Mouse (Mus musculus) heart, postnatal 0 days (tissue): ENCODE results near the gene Themis2.

Source experiments
- CTCF ChIP-seq: IDR thresholded peaks from 2 replicates; pipeline ENCODE4 v1.5.1; 2016; ENCODE audit warnings: antibody characterized with exemption, control low read depth, low read depth
- EP300 ChIP-seq: IDR thresholded peaks from 2 replicates; pipeline ENCODE4 v1.6.1; 2016; ENCODE audit warnings: antibody characterized with exemption, low read depth

DNA sequence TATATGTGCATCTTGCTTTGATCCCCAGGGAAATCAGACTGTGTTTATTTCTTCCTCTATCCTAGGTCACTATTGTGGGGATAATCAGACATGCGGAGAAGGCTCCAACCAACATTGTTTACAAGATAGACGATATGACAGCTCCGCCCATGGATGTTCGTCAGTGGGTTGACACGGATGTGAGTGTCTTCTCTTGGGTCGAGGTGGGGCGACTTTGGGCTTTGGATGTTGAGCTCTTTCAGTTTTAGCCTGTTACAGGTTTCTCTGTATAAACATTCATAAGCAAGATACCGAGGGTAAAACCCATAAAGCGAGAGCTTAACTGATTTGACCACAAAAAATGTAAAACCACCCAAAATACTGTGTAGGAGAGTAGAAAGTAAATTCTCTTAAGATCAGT is 24.4 kb downstream of the Themis2 start:
- no peak for TF ChIP-seq CTCF
- TF ChIP-seq EP300, result no peak
